Mouse (Mus musculus): ENCODE data around the gene Arhgap27. TPM values are rescaled to one million over a fixed set of nuclear protein-coding genes. Genes with fewer than 3 reads are reported as not detected.

Gene Arhgap27
- polyA plus RNA-seq, 1 experiment from 2014 or later = 1.6 TPM

GRCm38 (mm10) chr11:103362521-103363181 lies 841 bp downstream of the Arhgap27 start:
- H3K4me2 ChIP-seq = peak overlapping the region; percentile 75
- H3K36me3 ChIP-seq = peaks cover 15% of the 10 kb centered on the region
- no peaks in the 10 kb centered on the region for H3K9me3 ChIP-seq (replicated peaks)
- peak overlapping the region; percentile 47 for H3K27ac ChIP-seq
- under 1% methylated on average over 33 of the region's 33 CpGs for WGBS (ENCODE audit: insufficient replicate concordance)
- peak overlapping the region; percentile 54 for H3K4me3 ChIP-seq (replicated peaks)
- peaks cover 42% of the 10 kb centered on the region for H3K4me1 ChIP-seq (replicated peaks)
- H3K9ac ChIP-seq = peak overlapping the region; percentile 51
- peaks cover 74% of the 10 kb centered on the region for H3K27me3 ChIP-seq
- ATAC-seq (ENCODE audit: low read depth) (0 out of 2 replicates have a peak, but pooled peaks have one; percentile 4), DNase-seq (no peak)

GRCm38 (mm10) chr11:103362054-103362432 lies 1.4 kb downstream of the Arhgap27 start:
- Histone ChIP-seq H3K4me1 (replicated peaks) (peaks cover 42% of the 10 kb centered on the region), H3K27ac (no peak overlapping the region), H3K36me3 (peaks cover 9% of the 10 kb centered on the region), H3K9me3 (replicated peaks) (no peaks in the 10 kb centered on the region), H3K4me2 (peak overlapping the region; percentile 75), H3K27me3 (peaks cover 76% of the 10 kb centered on the region), H3K9ac (peak overlapping the region; percentile 51), H3K4me3 (replicated peaks) (peak overlapping the region; percentile 54)
- peak; percentile 34 for DNase-seq
- 3% methylated on average over 13 of the region's 13 CpGs for WGBS (ENCODE audit: insufficient replicate concordance)
- peak; percentile 22; the same call in 1 of the 2 replicates for ATAC-seq (ENCODE audit: low read depth)

- WGBS (ENCODE audit: insufficient replicate concordance) = 4% methylated on average over 25 of the region's 25 CpGs
- Histone ChIP-seq H3K4me2 (peak overlapping the region; percentile 75), H3K27me3 (peaks cover 76% of the 10 kb centered on the region), H3K36me3 (peaks cover 3% of the 10 kb centered on the region; the same call in 1 of the 2 replicates), H3K9ac (no peak overlapping the region), H3K27ac (no peak overlapping the region), H3K4me3 (replicated peaks) (peak overlapping the region; percentile 54), H3K4me1 (replicated peaks) (peaks cover 42% of the 10 kb centered on the region), H3K9me3 (replicated peaks) (no peaks in the 10 kb centered on the region)
- no peak for DNase-seq
- 0 out of 2 replicates have a peak, but pooled peaks have one; percentile 6 for ATAC-seq (ENCODE audit: low read depth)
Measured at GRCm38 (mm10) chr11:103361396-103362053, 2.0 kb downstream of the Arhgap27 start.

GRCm38 (mm10) chr11:103360661-103361081 lies 2.8 kb downstream of the Arhgap27 start:
- H3K36me3 ChIP-seq = no peaks in the 10 kb centered on the region
- H3K4me2 ChIP-seq = peak overlapping the region; percentile 75
- 0 out of 2 replicates have a peak, but pooled peaks have one; percentile 3 for ATAC-seq (ENCODE audit: low read depth)
- DNase-seq = no peak
- no peaks in the 10 kb centered on the region for H3K9me3 ChIP-seq (replicated peaks)
- H3K4me3 ChIP-seq (replicated peaks) = peak overlapping the region; percentile 54
- H3K27ac ChIP-seq = no peak overlapping the region
- 5% methylated on average over 42 of the region's 48 CpGs for WGBS (ENCODE audit: insufficient replicate concordance)
- H3K4me1 ChIP-seq (replicated peaks) = peaks cover 49% of the 10 kb centered on the region
- H3K27me3 ChIP-seq = peaks cover 76% of the 10 kb centered on the region
- peak overlapping the region; percentile 54; the same call in 1 of the 2 replicates for H3K9ac ChIP-seq

GRCm38 (mm10) chr11:103359841-103360641 lies 3.5 kb downstream of the Arhgap27 start:
- DNase-seq (peak; percentile 69), ATAC-seq (ENCODE audit: low read depth) (peak; percentile 63)
- peaks cover 49% of the 10 kb centered on the region for H3K4me1 ChIP-seq (replicated peaks)
- no peaks in the 10 kb centered on the region for H3K9me3 ChIP-seq (replicated peaks)
- no peak overlapping the region for H3K27ac ChIP-seq
- H3K9ac ChIP-seq = peak overlapping the region; percentile 54
- H3K4me2 ChIP-seq = peak overlapping the region; percentile 75
- 3% methylated on average over 60 of the region's 60 CpGs for WGBS (ENCODE audit: insufficient replicate concordance)
- peaks cover 74% of the 10 kb centered on the region for H3K27me3 ChIP-seq
- peak overlapping the region; percentile 54 for H3K4me3 ChIP-seq (replicated peaks)
- H3K36me3 ChIP-seq = no peaks in the 10 kb centered on the region

- no peak for ATAC-seq (ENCODE audit: low read depth)
- peak overlapping the region; percentile 16; the same call in 1 of the 2 replicates for H3K4me3 ChIP-seq (replicated peaks)
- 1% methylated on average over 22 of the region's 22 CpGs for WGBS (ENCODE audit: insufficient replicate concordance)
- H3K4me2 ChIP-seq = peak overlapping the region; percentile 75
- H3K9ac ChIP-seq = no peak overlapping the region
- no peaks in the 10 kb centered on the region for H3K36me3 ChIP-seq
- peaks cover 49% of the 10 kb centered on the region for H3K4me1 ChIP-seq (replicated peaks)
- H3K27me3 ChIP-seq = peaks cover 65% of the 10 kb centered on the region
- DNase-seq = peak; percentile 51
- H3K27ac ChIP-seq = no peak overlapping the region
- no peaks in the 10 kb centered on the region for H3K9me3 ChIP-seq (replicated peaks)
Measured at GRCm38 (mm10) chr11:103359122-103359521, 4.4 kb downstream of the Arhgap27 start.

- H3K27ac ChIP-seq = no peak overlapping the region
- H3K9me3 ChIP-seq (replicated peaks) = no peaks in the 10 kb centered on the region
- DNase-seq = no peak
- H3K27me3 ChIP-seq = peaks cover 57% of the 10 kb centered on the region
- H3K36me3 ChIP-seq = no peaks in the 10 kb centered on the region
- no peak for ATAC-seq (ENCODE audit: low read depth)
- no peak overlapping the region for H3K4me2 ChIP-seq
- H3K4me1 ChIP-seq (replicated peaks) = peaks cover 45% of the 10 kb centered on the region
- H3K4me3 ChIP-seq (replicated peaks) = no peak overlapping the region
- 71% methylated on average over 4 of the region's 4 CpGs for WGBS (ENCODE audit: insufficient replicate concordance)
- no peak overlapping the region for H3K9ac ChIP-seq
Measured at GRCm38 (mm10) chr11:103358316-103358715, 5.2 kb downstream of the Arhgap27 start.

GRCm38 (mm10) chr11:103357710-103358109 lies 5.8 kb downstream of the Arhgap27 start:
- DNase-seq = no peak
- H3K9ac ChIP-seq = no peak overlapping the region
- peaks cover 39% of the 10 kb centered on the region for H3K4me1 ChIP-seq (replicated peaks)
- 79% methylated on average over 10 of the region's 10 CpGs for WGBS (ENCODE audit: insufficient replicate concordance)
- H3K9me3 ChIP-seq (replicated peaks) = no peaks in the 10 kb centered on the region; the same call in 1 of the 2 replicates
- no peak for ATAC-seq (ENCODE audit: low read depth)
- no peaks in the 10 kb centered on the region for H3K36me3 ChIP-seq
- H3K27me3 ChIP-seq = peaks cover 51% of the 10 kb centered on the region
- no peak overlapping the region for H3K4me3 ChIP-seq (replicated peaks)
- no peak overlapping the region for H3K4me2 ChIP-seq
- H3K27ac ChIP-seq = no peak overlapping the region

- no peak overlapping the region for H3K27ac ChIP-seq
- no peak overlapping the region for H3K4me2 ChIP-seq
- ATAC-seq (ENCODE audit: low read depth) (no peak), DNase-seq (no peak)
- no peak overlapping the region for H3K9ac ChIP-seq
- H3K4me3 ChIP-seq (replicated peaks) = no peak overlapping the region
- H3K9me3 ChIP-seq (replicated peaks) = no peaks in the 10 kb centered on the region; the same call in 1 of the 2 replicates
- H3K27me3 ChIP-seq = peaks cover 45% of the 10 kb centered on the region
- peaks cover 3% of the 10 kb centered on the region; the same call in 1 of the 2 replicates for H3K36me3 ChIP-seq
- 72% methylated on average over 16 of the region's 16 CpGs for WGBS (ENCODE audit: insufficient replicate concordance)
- H3K4me1 ChIP-seq (replicated peaks) = peaks cover 33% of the 10 kb centered on the region
Measured at GRCm38 (mm10) chr11:103356938-103357670, 6.4 kb downstream of the Arhgap27 start.

GRCm38 (mm10) chr11:103356032-103356571 lies 7.4 kb downstream of the Arhgap27 start:
- no peak for DNase-seq
- Histone ChIP-seq H3K4me1 (replicated peaks) (peaks cover 23% of the 10 kb centered on the region), H3K4me3 (replicated peaks) (peak overlapping the region; percentile 8; the same call in 1 of the 2 replicates), H3K36me3 (peaks cover 3% of the 10 kb centered on the region; the same call in 1 of the 2 replicates), H3K4me2 (peak overlapping the region; percentile 34), H3K9me3 (replicated peaks) (no peaks in the 10 kb centered on the region; the same call in 1 of the 2 replicates), H3K27me3 (peaks cover 35% of the 10 kb centered on the region), H3K27ac (no peak overlapping the region), H3K9ac (no peak overlapping the region)
- no peak for ATAC-seq (ENCODE audit: low read depth)
- 57% methylated on average over 11 of the region's 11 CpGs for WGBS (ENCODE audit: insufficient replicate concordance)
